Mouse (Mus musculus) gonadal fat pad, adult 2 months (tissue): ENCODE results near the gene Dcdc2a. TPM values are rescaled to one million over a fixed set of nuclear protein-coding genes. Genes with fewer than 3 reads are reported as not detected.

Experiments used
- DNase-seq: peaks from one replicate; pipeline ENCODE4 v3.0.0-alpha.2; 2012; ENCODE audit warnings: low read depth
- polyA plus RNA-seq: library from polyadenylated mRNA; depleted of rRNA; stranded (reverse); fragments of >200 nt; gene quantifications from 2 replicates; pipeline ENCODE4 v1.2.3, GENCODE M21; 2012; rRNA removed

Dcdc2a gene
- polyA plus RNA-seq, 1 experiment, result 2.0 TPM

DNA sequence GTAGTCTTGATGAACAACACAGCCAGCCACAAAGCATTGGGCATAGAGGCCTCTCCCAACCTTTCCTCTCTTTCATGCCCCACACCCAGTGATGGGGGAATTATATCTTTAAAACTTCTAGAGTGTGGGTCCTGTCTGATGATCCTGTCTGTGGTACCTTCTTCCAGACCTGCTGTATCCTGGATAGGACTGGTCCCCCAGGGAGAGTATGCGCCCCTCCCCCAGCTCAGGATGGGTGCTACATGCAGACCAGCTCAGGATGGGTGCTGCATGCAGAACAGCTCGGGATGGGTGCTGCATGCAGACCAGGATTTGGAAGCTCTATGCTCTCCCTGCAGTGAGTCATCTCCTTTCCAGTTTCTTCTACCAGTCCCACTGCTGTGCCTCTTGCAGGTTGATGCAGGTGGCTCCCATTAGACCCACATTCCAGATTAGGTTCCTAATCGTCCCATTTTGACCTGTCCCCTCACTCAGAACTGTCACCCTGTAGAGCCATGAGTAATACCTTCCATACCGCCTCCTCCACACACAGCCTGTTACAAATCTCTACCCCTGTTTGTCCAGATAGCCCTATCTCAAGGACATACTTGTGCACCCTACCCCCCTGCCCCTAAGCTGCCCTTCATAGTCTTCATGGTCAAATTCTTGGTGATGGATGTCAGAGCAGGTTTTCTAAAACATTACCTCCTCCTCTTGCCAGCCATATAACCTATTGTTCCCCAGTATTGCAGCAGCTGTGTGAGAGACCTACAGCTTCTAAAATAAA is 122.6 kb downstream of the Dcdc2a start:
- no peak for DNase-seq

DNA sequence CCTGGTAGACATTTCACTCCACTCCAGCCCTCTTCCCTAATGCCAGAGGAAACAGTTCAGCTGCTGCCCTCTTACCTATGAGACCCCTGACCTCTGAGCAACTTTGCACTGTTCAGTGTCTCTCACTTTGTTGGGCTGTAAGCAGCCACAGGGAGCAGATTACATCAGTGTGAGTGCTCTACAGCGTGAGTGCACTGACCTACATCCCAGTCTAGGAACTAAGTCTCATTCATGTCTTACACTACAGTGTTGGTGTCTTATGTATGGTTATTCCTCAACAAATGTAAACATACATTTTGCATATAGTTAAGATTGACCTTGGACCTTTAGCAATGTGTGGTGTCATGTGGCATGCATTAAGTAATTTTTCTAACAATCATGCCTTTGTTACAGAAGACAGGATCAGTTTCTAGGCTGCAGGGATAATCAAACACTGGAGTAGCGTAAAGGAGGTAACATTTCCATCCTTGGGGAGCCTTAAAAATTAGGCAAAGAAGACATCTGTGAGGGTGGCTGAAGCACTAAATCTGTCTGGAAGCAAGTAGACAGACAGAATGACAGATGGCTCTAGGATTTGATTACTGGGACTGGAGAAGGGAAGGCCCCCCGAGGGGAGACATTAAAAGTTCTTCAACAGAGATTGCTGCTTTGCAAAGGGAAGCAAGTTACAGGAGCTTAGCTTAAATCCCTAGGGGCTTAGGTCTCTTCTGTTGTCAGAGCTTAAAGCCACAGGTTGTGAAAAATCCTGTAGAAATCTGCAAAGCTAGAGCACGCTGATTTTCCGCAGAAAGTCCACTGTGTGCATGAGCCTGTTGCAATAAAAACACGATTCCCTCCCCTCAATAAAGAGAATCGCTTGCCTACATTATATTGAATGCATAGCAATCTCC is 130.9 kb downstream of the Dcdc2a start:
- no peak for DNase-seq

DNA sequence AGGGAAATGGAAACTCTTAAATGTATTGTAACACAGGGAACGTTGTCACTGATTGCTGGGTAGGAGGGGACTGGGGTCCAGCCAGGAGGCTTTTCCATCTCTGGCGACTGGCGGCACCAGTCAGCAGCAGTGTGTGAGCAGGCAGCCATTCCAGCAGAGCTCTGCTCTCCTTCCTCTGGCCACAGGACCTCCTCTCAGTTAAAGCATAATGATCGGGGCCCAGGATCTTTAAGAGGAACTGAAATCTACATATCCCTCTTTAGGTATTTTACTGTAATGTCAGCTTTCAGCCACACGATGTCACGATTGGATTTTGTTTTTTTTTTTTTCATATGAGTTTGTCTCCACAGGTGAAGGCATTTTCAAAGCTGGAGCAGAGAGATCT is 131.5 kb downstream of the Dcdc2a start:
- DNase-seq, result no peak

DNA sequence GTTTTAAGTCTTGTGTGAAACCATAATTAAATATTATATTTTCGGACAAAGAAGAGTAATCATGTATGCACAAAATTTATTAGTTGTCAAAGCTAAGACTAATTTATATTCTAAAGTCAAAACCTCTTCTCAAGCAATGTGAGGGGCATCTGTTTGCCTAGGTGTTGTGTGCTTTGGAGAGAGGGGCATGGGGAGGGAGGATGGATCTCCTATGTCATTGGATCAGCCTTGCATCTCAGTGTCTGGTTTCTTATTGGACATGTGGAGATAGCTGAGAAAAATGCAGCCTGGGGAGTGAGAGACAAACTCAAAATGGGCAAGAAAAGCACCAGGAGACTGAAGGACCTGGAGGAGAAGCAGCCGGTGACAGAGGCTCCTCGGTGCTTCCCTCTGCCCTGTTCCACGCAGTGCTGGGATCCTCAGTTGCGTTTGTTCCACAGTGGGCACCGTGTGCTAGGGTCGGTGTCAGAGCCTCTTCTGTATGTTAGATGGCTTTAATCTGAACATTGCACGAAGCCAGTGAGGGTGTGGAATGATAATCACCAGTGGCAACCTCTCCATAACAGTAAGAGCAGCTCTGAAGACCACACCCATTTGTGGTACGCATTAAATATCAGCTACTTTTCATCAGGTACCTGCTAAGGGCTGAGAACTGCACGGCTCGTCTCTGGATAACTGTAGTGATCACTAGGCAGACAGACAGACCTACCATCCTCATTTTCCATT is 133.8 kb downstream of the Dcdc2a start:
- DNase-seq, result no peak

DNA sequence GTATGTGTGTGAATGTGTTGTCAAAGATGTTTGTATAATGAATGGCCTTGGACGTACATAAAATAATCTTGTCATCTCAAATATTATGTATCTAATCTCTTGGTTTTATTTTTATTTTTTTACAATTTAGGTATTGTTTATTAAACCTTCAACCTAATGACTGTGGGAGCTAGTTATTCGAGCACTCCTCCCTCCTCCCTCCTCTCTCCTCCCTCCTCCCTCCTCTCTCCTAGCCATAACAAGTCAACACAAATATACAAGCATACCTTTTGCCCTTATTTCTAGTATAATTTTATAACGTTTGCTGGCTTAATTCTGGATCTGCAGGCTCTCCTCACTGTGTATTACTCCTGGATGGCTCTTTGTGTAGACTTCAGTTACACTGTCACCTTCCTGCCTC is 134.4 kb downstream of the Dcdc2a start:
- DNase-seq, result no peak

DNA sequence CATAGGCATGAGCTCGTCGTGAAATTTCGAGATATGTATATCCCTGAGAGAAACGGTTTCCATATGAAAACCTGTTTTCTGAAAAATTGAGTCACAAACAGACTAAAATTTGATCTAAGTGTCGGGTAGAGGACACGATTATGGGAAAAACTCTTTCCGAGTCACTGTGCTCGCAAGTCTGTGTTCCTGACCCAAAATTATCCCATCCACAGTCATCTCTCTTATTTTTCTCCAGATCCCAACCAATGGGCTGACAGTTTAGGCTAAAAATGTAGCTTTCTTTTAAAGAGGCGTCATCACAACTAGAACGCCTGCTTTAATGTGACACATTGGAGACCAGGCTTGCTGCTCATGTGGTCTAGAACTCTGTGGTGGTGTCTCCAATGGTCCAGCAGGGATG is 139.9 kb downstream of the Dcdc2a start:
- no peak for DNase-seq

DNA sequence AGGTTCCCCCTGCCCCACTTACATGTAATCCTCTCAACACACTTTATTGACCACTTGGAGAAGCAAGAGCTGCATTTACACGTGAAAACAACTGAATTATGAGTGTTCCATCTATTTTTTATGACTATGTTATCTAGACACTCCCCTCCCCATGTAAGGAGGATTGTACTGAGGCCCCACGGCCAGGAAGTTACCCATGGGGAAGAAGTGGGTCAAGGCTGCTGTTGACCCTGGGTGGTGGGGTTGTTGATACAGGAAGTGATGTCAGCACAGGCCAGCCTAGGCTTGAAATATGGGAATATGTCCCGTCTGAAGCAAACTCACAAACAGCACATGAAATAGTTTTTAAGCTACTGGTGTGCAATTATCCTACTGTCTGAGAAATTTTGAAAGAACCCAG is 144.1 kb downstream of the Dcdc2a start:
- DNase-seq, result no peak

DNA sequence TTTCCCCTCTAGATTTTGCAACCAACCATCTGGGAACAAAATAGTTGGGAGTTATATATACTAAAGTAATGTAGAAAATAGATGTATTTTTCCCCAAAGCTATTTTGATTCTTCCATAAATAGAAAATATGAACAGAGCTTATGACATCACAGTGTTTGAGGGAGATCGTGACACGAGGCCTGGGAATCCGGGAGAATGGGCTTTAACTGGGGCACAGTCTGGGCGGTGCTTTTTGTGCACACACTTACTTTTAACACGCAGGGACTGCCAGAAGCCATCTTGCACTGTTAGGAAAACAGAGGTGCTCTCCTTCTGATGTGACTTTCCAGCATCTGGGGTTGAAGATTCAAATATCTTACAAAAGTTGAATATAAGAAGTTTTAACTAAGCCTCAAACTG is 151.1 kb downstream of the Dcdc2a start:
- no peak for DNase-seq

DNA sequence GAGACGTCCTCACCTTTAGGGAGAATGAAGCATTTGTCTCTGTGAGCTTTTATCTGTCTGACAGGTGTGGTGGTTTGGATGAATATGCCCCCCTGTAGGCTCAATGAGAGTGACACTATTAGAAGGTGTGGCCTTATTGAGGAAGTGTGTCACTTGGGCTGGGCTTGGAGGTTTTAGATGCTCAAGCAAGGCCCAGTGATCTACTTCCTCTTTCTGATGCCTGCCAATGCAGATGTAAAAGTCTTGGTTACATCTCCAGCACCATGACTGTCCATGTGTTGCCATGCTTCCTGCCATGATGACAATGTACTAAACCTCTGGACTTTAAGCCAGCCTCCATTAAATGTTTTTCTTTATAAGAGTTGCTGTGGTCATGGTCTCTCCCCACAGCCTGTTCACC is 162.6 kb downstream of the Dcdc2a start:
- no peak for DNase-seq

DNA sequence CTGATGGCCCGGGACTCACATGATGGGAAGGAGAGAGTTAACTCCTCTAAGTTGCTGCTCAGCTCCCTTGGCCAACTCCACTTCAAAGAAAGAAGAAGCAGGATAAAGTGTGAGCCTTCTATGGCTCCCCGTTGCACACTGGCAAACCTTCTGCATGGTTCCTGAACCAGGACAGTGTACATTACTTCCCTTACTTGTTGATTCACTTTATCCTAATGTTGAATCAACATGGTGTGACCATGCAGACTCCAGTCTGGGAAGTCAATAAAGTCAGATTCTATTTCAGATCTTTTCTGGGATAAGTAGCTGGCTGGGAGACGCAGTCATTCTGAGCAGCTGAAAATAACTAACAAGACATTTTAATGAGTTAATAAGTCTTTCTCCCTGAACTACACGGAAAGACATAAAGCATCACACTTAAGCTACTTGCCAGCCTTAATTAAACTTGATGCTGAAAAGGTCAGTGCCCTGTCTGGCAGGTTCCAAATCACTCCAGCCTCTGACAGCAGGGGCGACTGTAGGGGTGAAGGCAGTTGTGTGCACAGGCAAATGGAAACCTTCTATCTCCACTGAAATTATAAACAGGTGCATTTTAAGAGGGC is 164.5 kb downstream of the Dcdc2a start:
- no peak for DNase-seq

DNA sequence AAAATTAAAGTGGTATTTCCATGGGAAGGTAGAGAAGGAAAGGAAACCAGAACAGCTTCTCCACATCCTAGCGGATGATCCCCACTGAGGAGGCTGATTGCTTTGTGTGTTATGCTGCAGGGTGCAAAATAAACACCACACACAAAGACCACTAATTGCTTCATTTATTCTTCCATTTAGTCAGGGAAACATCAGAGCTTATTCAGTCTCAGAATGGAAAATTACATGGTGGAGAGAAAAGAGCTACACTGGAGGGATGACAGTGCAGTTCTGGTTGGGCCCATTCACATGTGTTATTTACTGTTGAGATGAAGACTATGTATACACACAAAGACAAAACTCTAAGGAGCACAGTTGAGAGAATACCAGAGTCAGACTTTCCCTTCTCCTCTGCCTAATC is 196.1 kb downstream of the Dcdc2a start:
- no peak for DNase-seq

DNA sequence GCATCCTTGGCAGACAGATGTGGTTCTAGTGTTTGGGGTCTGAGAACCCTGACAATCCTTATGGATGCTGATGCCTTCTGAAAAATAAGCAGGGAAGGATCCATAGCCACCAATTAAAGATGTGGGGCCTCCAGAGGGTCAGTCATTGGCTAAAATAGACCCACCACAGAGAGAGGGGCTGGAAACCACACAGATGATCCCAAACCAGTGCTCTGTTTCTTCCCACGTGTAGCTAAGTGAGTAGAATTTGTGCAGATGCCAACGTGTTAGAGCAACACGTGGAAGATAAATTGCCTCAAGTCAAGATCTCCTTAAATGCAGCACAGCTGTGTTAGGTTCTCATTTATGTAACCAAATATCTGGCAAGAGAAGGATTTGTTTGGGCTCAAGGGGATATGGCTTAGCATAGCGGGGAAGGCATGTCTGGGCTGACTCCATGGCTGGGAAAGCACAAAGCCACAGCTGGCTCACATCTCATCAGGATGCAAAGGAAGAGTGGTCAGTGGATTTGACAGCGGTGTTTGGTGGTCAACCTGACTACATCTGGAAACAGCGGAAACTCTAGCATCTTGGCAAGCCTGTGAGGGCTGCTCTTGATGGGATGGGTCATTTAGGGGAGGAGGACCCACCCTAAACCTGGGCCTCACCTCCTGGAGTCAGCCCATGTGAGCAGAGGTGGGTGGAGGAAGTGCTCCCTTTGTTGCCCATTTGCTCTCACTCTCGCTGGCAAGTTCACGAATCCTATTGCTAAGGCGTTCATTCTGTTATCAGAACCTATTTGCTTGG is 198.9 kb downstream of the Dcdc2a start:
- no peak for DNase-seq

DNA sequence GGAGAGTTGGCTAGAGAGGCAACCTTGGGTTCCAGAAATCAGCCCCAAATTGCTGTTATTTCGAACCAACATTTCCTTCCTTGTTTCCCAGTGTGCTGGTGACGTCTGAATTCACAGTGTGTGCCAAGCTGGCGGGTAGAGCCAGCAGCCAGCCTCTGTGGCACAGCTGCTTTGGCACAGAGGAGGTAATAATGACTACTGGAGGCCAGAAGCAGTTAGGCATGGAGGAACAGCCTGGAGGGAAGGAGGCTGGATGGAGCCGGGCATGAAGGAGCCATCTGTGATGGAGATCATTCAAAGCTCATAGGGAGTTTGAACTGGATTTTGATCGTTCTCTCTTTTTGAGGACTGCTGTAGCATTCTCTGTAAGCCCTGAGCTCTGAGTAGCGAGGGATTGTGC is 201.8 kb downstream of the Dcdc2a start:
- DNase-seq, result no peak

Other genes starting within 250 kb of the Dcdc2a start
- 57.6 and 65.2 TPM in 2 replicates for gene Acot13, start 224.5 kb upstream of the Dcdc2a start, polyA plus RNA-seq
- 13.6 and 15.0 TPM in 2 replicates for gene Tdp2, start 224.3 kb upstream of the Dcdc2a start, polyA plus RNA-seq
- 0.08 and 0.13 TPM in 2 replicates for gene D130043K22Rik, start 210.9 kb upstream of the Dcdc2a start, polyA plus RNA-seq
- gene Aldh5a1, start 118.3 kb upstream of the Dcdc2a start, polyA plus RNA-seq, result 7.0 and 9.3 TPM in 2 replicates
- gene Gpld1, start 112.9 kb upstream of the Dcdc2a start, polyA plus RNA-seq, result 16.1 and 16.9 TPM in 2 replicates
- gene Mrs2, start 35.6 kb upstream of the Dcdc2a start, polyA plus RNA-seq, result 29.2 and 31.9 TPM in 2 replicates
- 0.27 and 0.29 TPM in 2 replicates for gene Nrsn1, start 214.5 kb downstream of the Dcdc2a start, polyA plus RNA-seq